8 mouse cellular contexts compared by ENCODE assay signal in the genomic region with DNA sequence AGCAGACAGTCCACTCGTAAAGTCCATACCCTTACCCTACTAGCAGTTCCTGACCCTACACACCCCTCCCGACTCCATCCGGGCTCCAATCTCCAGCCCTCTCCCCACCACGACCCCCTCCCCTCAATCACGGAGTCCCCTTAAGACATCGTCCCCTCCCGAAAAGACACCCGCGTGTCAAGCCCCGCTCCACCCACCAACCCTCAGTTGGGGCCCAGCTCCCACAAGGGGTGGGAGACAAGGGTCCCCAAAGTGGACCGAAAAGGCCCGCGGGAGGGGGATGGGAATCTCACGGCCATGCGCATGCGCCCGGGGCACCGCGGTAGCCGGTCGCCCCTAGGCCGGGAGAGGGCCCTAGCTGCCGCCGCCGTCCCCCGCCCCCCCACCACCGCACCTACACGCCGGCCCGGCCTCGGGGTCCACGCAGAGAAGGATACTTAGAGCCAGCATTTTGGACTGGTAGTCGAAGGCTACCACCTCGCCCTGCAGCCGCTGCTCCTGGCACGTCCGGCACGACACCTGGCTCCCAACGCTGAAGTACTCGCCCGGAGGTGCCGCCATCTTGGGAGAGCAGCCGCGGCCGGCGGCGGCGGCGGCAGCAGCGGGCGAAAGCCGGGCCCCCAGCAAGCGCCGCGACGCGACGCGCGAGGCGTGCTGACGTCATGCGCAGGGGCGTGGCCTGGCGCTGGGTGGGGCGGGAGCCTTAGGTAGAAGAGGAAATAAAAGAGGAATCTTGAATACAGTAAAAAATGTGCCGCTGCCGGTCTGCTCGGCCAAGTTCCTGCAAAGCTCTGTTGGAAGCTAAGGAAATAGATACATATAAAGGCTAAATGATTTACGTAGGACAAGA. TPM values are rescaled to one million over a fixed set of nuclear protein-coding genes. Genes with fewer than 3 reads are reported as not detected.
A peak's percentile ranks its signal among the peaks of the same experiment; 100 is the strongest.
DNase-seq lines count a peak whose midpoint lies in the region; ATAC-seq and TF ChIP-seq lines count a peak whose summit lies in the region.

A gene (minus strand): TSS at position 651 of the 850 bp plus-strand sequence.

- H3K9me3 ChIP-seq in G1E (replicated peaks) = no peaks in the 10 kb centered on the region
- no peaks in the 10 kb centered on the region for H3K9me3 ChIP-seq in forebrain, postnatal 0 days (ENCODE audit: low read length)
- H3K9me3 ChIP-seq in lung, embryonic 15.5 days = no peaks in the 10 kb centered on the region

- peak within 1 kb of the TSS; percentile 96 for H3K27ac ChIP-seq in forebrain, postnatal 0 days (ENCODE audit: low read depth, low read length)
- H3K27ac ChIP-seq in lung, embryonic 15.5 days = peak within 1 kb of the TSS; percentile 92

- peaks cover 35% of the 10 kb centered on the region for H3K36me3 ChIP-seq in G1E (replicated peaks)
- H3K36me3 ChIP-seq in forebrain, postnatal 0 days (ENCODE audit: insufficient read depth) = peaks cover 18% of the 10 kb centered on the region
- H3K36me3 ChIP-seq in lung, embryonic 15.5 days = peaks cover 28% of the 10 kb centered on the region

- no peak for TF ChIP-seq CTCF in G1E (IDR thresholded peaks at IDR 0.05; ENCODE audit: low read depth, low read length)
- no peak for TF ChIP-seq CTCF in forebrain, postnatal 0 days (IDR thresholded peaks at IDR 0.05; ENCODE audit: low read depth)

- H3K27me3 ChIP-seq in G1E (ENCODE audit: insufficient read depth, low read length) = no peaks in the 10 kb centered on the region
- H3K27me3 ChIP-seq in forebrain, postnatal 0 days (ENCODE audit: insufficient read depth, low read length) = no peaks in the 10 kb centered on the region
- no peaks in the 10 kb centered on the region for H3K27me3 ChIP-seq in lung, embryonic 15.5 days

- H3K4me3 ChIP-seq in G1E (ENCODE audit: low read depth, low read length) = peak within 1 kb of the TSS; percentile 86
- H3K4me3 ChIP-seq in forebrain, postnatal 0 days (ENCODE audit: low read depth, low read length) = peak within 1 kb of the TSS; percentile 92
- peak within 1 kb of the TSS; percentile 92 for H3K4me3 ChIP-seq in lung, embryonic 15.5 days

- H3K4me1 ChIP-seq in G1E (ENCODE audit: insufficient read depth, low read depth, low read length) = peaks cover 43% of the 10 kb centered on the region
- peaks cover 21% of the 10 kb centered on the region for H3K4me1 ChIP-seq in forebrain, postnatal 0 days (ENCODE audit: insufficient read depth)
- H3K4me1 ChIP-seq in lung, embryonic 15.5 days = peaks cover 29% of the 10 kb centered on the region

- H3K9ac ChIP-seq in forebrain, postnatal 0 days = peak within 1 kb of the TSS; percentile 93
- H3K9ac ChIP-seq in lung, embryonic 15.5 days = peak within 1 kb of the TSS; percentile 95

- DNase-seq in G1E (ENCODE audit: low spot score) = peak; percentile 90
- DNase-seq in cerebellum, adult 18-20 months = peak; percentile 97 to 98
- DNase-seq in forebrain, postnatal 0 days = peak; percentile 97
- peak; percentile 98 for DNase-seq in heart, postnatal 4 days
- peak; percentile 83 to 86 for DNase-seq in layer of hippocampus, adult 8-10 months (ENCODE audit: low spot score in 2 of 2)
- DNase-seq in ovary, adult 18-20 months (ENCODE audit: low spot score) = peak; percentile 90
- DNase-seq in thymus, postnatal 0 days (ENCODE audit: low spot score) = peak; percentile 96

- H3K4me2 ChIP-seq in forebrain, postnatal 0 days (ENCODE audit: low read depth) = peak within 1 kb of the TSS; percentile 64
- peak within 1 kb of the TSS; percentile 77 for H3K4me2 ChIP-seq in lung, embryonic 15.5 days

- 4% methylated on average over 69 of the region's 70 CpGs for WGBS in forebrain, postnatal 0 days
- WGBS in lung, embryonic 15.5 days = under 1% methylated on average over 59 of the region's 70 CpGs

- peak; percentile 55 for ATAC-seq in G1E (ENCODE audit: extremely low read depth, insufficient number of reproducible peaks, low FRiP score, poor library complexity, severe bottlenecking)
- ATAC-seq in forebrain, postnatal 0 days = peak; percentile 88
- ATAC-seq in lung, embryonic 15.5 days (ENCODE audit: borderline replicate concordance, extremely low read depth, low FRiP score, low TSS enrichment) = peak; percentile 86

RNA-seq across cellular contexts. Expression of the gene that starts here (rescaled TPM):
- total RNA-seq in G1E (2014; fragmentation: Nextera tagmentation) (160 and 182 TPM in 2 replicates), G1E (2017) (44.1 and 51.8 TPM in 2 replicates)
- 114 and 136 TPM in 2 replicates for polyA plus RNA-seq in G1E (2012)
- total RNA-seq in forebrain, postnatal 0 days (2014; rRNA removed) = 76.7 and 86.4 TPM in 2 replicates
- 145 and 154 TPM in 2 replicates for polyA plus RNA-seq in forebrain, postnatal 0 days (2015; fragmentation: Nextera tagmentation; extraction: Ambion mirVana)
- total RNA-seq in heart, postnatal 4 days (2021) = 10 to 100 TPM; 71.3 to 75.3 TPM
- 10 to 100 TPM; 53.5 to 61.6 (median 58.8) TPM for total RNA-seq in layer of hippocampus, adult 8-10 months (2022)
- 112 and 136 TPM in 2 replicates for polyA plus RNA-seq in lung, embryonic 15.5 days (2015; fragmentation: Nextera tagmentation; extraction: Ambion mirVana)
- polyA plus RNA-seq in thymus, postnatal 0 days (2015; fragmentation: Nextera tagmentation; extraction: Ambion mirVana) = 140 and 164 TPM in 2 replicates

Comparison
In these comparisons a context has a peak if more than half of its experiments do, and no peak if none do; other contexts are left out.
1. Peak in every context shown above with its lines: DNase-seq, ATAC-seq, H3K4me3 ChIP-seq and H3K27ac ChIP-seq.